Mouse (Mus musculus) c-Kit-positive CD71-positive TER-119-negative erythroid progenitor cells, embryonic 14.5 days (primary cell): ENCODE data around the gene Ppp1r12c.
"Not testable (repeated sequence)": the region's sequence is repeated elsewhere in the genome, so short reads cannot be mapped to it uniquely, and the experiment has no call there.

Experiments
- DNase-seq: peaks from one replicate; pipeline ENCODE4 v3.0.0-alpha.2; 2013; ENCODE audit warnings: low read depth

The Ppp1r12c gene

GRCm38 (mm10) chr7:4501558-4502397, at the start of gene Ppp1r12c:
Gene Ppp1r12c (minus strand): TSS chr7:4501680.
- DNase-seq = peak; percentile 81

DNA sequence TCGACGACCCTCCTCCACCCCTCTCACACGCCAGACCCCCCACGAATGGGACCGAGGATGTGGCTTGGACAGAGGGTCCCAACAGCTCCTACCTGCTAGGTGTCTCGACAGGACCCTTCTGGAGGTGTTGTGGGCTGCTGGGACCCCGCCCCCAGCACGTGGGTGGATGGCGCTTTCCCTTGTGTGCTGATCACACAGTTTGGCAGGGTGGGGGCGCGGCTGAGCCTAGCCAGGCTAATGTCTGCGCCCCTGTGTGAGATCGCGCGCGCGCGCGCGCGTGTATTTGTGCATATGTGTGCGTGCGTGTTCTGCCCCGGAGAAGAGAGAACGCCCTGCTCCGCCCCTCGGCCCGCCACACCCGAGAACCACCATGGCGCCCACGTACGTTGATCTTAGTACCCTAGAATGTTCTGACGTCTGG, 45.8 kb upstream of the Ppp1r12c start, which contains the start of gene Syt5:
Syt5 (minus strand) TSS at position 321 of the 421 bp plus-strand sequence.
- DNase-seq = no peak

DNA sequence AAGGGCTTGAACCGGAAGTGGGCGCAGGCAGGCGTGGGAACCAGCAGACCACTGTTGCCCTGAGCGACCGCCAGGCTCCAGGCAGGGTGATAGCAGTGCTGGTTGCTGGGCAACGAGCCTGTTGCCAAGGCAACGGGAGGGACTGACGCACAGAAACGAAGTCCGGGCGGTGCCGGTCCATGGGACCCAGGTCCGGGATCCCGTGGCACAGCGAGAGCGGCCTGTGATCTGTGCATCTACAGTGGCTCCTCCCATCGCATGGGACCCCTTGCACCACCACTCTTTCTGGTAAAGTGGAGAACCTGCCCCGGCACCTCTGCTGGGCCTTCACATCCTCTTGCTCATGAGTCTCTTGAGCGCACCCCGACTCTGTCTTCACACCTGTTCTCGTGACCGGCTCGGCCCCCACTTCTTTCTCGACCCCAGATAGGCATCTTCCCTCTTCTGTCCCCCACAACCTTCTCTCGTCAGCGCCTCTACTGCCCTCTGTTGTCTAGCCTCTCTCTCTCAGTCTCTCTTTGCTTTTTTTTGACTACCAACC, 45.2 kb upstream of the Ppp1r12c start:
- DNase-seq = no peak

DNA sequence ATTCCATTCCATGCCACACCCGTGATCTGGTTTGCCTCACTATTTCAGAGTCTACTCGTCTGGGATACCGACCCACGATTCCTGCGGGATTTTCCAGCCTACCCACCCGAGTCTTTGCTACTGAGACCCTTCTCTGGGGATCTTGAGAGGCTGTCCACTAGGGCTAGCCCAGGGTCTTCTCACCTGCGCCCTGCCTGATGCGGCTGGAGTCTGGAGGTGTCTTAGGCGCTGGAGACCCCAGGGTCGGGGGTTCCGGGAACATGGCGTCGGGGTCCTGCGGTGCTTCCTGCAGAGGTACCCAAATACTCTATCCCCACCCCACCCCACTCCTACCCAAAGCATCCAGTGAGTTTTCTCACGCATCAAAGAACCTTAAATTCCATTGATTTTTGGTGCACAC, 44.6 kb upstream of the Ppp1r12c start:
- no peak for DNase-seq

- DNase-seq = no peak
These were observed 40.5 kb upstream of the Ppp1r12c start for GRCm38 (mm10) chr7:4542013-4542412.

DNA sequence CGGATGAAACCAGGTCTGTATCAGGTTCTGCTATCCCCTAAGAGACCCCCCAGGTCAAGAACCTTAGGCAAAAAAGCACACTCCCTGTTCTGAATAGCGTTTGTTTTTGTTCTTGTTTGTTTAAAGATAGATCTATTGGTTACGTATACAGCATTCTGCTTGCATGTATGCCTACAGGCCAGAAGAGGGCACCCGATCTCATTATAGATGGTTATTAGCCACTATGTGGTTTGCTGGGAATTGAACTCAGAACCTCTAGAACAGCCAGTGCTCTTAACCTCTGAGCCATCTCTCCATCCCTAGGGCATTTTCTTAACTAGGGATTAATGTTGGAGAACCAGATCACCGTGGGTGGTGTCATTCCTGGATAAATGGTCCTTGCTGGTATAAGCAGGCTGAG, 39.9 kb upstream of the Ppp1r12c start:
- no peak for DNase-seq

- DNase-seq = no peak
These were observed 37.5 kb upstream of the Ppp1r12c start for GRCm38 (mm10) chr7:4539019-4539418.

DNA sequence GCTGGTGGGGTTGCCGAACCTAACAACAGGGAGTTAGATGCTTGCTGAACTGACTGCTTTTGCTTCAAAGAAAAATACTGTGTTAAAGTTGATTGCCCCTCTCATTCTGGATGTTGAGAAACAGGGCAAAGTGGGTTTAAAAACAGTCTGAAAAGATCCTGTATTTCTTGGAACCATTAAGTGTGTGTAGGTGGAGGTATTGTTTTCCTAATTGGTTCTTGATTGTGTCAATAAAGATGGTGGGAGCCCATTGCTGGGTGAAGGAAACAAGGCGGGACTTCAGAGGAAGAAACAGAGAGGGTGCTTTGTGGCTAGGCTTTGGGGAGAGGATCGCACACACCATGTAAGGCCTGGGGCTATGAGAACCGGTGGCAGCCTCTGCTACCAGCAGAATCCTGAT, 35.7 kb upstream of the Ppp1r12c start:
- DNase-seq = no peak

DNA sequence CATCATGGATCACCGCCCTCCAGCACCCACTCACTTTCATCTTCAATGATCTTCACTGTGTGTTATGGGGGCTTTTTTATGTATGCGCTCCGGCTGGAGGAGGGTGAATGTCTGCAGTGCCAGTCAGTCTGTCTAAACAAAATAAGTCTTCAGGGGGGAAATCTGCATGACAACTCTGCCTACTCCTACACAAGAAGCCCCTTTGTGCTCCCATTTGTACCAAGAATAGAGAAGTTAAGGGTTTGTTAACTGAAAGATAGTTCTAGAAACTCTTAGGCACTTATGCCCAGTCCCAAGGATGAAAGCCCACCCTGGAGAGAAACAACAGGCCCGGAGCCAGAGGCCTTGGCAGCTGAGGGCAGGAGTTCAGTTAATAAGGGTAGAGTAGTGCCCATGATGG, 34.9 kb upstream of the Ppp1r12c start:
- no peak for DNase-seq

GRCm38 (mm10) chr7:4532005-4532729, 30.7 kb upstream of the Ppp1r12c start, which contains the start of gene Dnaaf3:
Gene Dnaaf3 (minus strand): TSS chr7:4532453.
- DNase-seq = no peak

GRCm38 (mm10) chr7:4530166-4530565, 28.7 kb upstream of the Ppp1r12c start:
- DNase-seq = not testable (repeated sequence)

- DNase-seq = no peak
These were observed 25.8 kb upstream of the Ppp1r12c start for GRCm38 (mm10) chr7:4527302-4527689.

DNA sequence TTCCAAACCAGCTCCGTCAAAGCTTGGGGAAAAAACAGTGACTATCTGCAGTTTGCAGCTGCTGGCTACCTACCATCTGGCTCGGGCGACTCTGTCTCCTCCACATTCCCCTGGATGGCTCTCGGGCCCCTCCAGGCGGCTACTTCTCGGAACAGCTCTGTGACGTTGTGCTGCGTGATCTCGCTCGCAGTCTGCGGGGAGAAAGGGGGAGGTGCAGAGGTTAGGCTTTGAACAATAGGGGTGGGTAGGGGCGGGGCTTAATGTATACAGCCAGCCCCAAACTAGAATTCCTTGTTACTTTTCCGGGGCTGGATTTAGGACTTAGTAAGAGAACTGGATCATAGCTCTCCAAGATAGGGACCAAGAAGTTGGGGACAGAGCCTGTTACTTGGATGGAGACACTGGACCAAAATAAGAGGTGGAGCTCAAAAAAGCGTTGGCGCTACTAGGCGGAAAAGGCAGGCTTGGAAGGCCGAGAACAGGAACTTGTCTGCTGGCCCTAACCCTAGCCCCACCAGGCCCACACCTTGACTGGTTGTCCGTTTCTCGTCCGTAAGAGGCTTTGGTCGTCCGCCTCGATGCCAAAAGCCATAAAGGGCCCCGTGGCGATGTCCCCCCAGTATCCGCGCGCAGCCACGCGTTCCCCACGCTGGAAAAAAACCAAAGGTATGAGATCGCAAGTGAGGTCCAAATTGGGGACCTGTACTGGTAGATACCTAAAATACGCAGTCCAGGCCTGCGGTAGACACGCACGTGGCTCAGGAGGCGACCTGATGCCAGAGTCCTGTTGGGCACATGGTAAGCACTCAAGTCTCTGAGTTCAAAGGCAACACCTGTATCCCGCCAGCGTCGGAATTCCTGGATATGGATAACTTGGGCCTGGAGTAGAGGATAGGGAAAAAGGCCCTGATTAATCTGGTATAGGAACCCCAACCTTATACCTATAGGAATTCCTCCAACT, 25.1 kb upstream of the Ppp1r12c start:
- peak; percentile 82 for DNase-seq

- peak; percentile 57 for DNase-seq
These were observed 22.9 kb upstream of the Ppp1r12c start, which contains the start of gene Tnni3 for GRCm38 (mm10) chr7:4524212-4524922. Gene Tnni3 (minus strand): TSS chr7:4524229.

DNA sequence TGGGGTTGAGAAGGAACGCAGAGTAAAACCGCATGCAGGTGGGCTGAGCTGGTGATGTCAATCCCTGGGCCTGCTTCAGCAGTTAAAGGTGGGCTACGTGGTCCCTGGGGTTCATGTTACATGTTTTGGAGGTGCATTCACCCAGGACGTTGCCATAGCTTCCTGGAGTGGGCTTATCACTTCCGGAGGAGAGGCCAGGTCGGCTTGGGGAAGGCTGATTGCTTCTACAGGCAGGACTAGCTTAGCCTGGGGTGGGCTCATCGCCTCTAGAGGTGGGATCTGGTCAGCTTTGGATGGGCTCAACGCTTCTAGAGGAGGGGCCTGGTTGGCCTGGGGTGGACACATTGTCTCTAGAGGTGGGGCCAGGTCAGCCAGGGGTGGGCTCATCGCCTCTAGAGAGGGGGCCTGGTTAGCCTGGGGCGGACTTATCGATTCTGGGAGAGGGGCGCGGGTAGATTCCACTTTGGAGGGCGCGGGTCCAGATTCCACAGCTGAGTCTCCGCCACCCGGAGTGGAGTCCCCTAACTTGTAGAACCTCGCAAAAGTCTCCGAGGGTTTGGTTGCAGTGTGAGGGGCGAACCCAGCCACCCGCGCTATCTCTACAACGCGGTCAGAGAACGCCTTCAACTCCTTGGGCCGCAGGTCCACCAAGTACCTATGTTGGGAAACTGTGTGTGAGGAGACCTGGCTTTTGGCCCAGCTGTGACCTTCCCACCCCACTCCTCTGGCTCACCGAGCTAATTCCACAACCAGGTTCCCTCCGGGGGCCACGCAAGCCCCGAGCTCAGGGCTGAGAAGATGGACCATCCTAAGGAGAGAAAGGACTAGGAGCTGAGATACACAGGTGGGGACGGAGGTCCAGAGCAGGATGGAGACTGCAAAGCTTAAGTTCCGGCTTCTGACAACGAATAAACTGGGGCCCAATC, 22.0 kb upstream of the Ppp1r12c start:
- no peak for DNase-seq

GRCm38 (mm10) chr7:4522292-4522691, 20.8 kb upstream of the Ppp1r12c start:
- DNase-seq = no peak

- no peak for DNase-seq
These were observed 19.9 kb upstream of the Ppp1r12c start for GRCm38 (mm10) chr7:4521231-4522003.

- no peak for DNase-seq
These were observed 17.0 kb upstream of the Ppp1r12c start for GRCm38 (mm10) chr7:4518487-4518886.
